Mouse (Mus musculus) small intestine, adult 2 months (tissue): Measurements from ENCODE around the gene Olfr1000.

Experiments
- CTCF ChIP-seq: fragments of 200-500 bp; IDR thresholded peaks from 2 replicates; pipeline ENCODE4 v1.5.1; 2012; ENCODE audit warnings: low read depth, mild to moderate bottlenecking, control low read depth, inconsistent platforms, low read length, moderate library complexity, mixed read lengths; ENCODE audit not compliant: insufficient replicate concordance, insufficient read length; ENCODE audit errors: extremely low read depth
- POLR2A ChIP-seq: fragments of 200-500 bp; IDR thresholded peaks from 2 replicates; pipeline ENCODE4 v1.6.1; 2012; ENCODE audit warnings: low read depth, mild to moderate bottlenecking, control low read depth, inconsistent platforms, low read length, moderate library complexity

GRCm38 (mm10) chr2:85561187-85561586, 50.5 kb downstream of the Olfr1000 start:
- no peak for TF ChIP-seq POLR2A
- no peak for TF ChIP-seq CTCF
